Mouse (Mus musculus) kidney, embryonic 15.5 days (tissue): ENCODE results near the gene Nphp1. TPM values are rescaled to one million over a fixed set of nuclear protein-coding genes. Genes with fewer than 3 reads are reported as not detected.

ENCODE experiments used
- ATAC-seq: fragments of 200-750 bp; cut with Nextera tagmentation; replicated peaks from 2 replicates; pipeline ENCODE4 v1.8.0; 2017; ENCODE audit warnings: moderate TSS enrichment; ENCODE audit not compliant: low FRiP score
- H3K27ac ChIP-seq: fragments of 300-500 bp; sonication (generic); 2 replicates; pipeline ENCODE4 v1.5.1; 2015; ENCODE audit warnings: mild to moderate bottlenecking, inconsistent platforms
- H3K27me3 ChIP-seq: fragments of 300-500 bp; sonication (generic); 2 replicates; pipeline ENCODE4 v1.6.1; 2015; ENCODE audit warnings: inconsistent platforms
- H3K36me3 ChIP-seq: fragments of 300-500 bp; sonication (generic); 2 replicates; pipeline ENCODE4 v1.6.1; 2015; ENCODE audit warnings: inconsistent platforms
- H3K4me1 ChIP-seq: fragments of 300-500 bp; sonication (generic); 2 replicates; pipeline ENCODE4 v1.6.1; 2015; ENCODE audit warnings: inconsistent platforms
- H3K4me2 ChIP-seq: fragments of 300-500 bp; sonication (generic); 2 replicates; pipeline ENCODE4 v1.6.1; 2015; ENCODE audit warnings: moderate library complexity, mild to moderate bottlenecking, inconsistent platforms
- H3K4me3 ChIP-seq: fragments of 300-500 bp; sonication (generic); replicated peaks from 2 replicates; pipeline ENCODE4 v1.5.1; 2015; ENCODE audit warnings: mild to moderate bottlenecking, inconsistent platforms
- H3K9ac ChIP-seq: fragments of 300-500 bp; sonication (generic); 2 replicates; pipeline ENCODE4 v1.6.1; 2015; ENCODE audit warnings: mild to moderate bottlenecking, inconsistent platforms
- H3K9me3 ChIP-seq: fragments of 300-500 bp; sonication (generic); replicated peaks from 2 replicates; pipeline ENCODE4 v1.6.1; 2016; ENCODE audit warnings: inconsistent platforms
- WGBS: fragments of 180-500 bp; shearing (Covaris S2); methylation state at CpG from one replicate; pipeline ENCODE4 v1.1.7; 2015; ENCODE audit warnings: mixed read lengths; 5-methylcytosine and 5-hydroxymethylcytosine counted together
- polyA plus RNA-seq: library from polyadenylated mRNA; unstranded; fragments of >200 nt; fragmentation: Nextera tagmentation; extraction: Ambion mirVana; gene quantifications from 2 replicates; pipeline ENCODE4 v1.2.1, GENCODE M21; 2015

The Nphp1 gene
- polyA plus RNA-seq, 1 experiment from 2014 or later = 35.4 TPM

DNA sequence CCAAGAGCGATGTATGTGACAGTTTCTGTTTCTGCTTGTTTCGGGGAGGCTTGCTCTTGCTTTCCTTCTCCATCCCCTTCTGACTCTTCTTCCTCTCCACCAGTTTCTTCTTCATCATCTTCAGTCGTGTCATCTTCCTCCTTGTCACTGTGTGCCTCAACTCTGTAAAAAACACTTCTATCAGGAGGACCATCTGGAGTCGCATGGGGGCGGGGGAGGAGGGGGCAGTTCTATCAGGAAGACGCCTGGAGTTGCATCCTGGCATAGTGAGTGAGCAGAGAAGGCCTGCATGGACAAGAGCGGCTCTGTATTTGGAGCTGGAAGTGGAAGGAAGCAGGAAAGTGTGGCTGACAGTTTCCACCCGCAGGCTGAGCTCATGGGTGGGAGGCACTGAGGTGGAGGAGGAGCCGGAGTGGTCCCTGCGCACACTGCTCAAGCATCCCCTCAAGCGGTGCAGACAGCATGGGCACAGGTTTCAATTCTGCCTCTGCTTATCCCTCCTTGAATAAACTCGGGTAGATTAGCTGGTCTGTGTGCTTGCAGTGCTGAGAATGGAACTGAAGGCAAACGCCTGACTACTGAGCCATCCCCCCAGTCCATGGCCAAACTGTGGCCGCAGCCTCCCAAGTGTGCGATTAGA, 14.6 kb downstream of the Nphp1 start:
- Histone ChIP-seq H3K36me3 (peaks cover 47% of the 10 kb centered on the region), H3K27ac (no peak overlapping the region)

DNA sequence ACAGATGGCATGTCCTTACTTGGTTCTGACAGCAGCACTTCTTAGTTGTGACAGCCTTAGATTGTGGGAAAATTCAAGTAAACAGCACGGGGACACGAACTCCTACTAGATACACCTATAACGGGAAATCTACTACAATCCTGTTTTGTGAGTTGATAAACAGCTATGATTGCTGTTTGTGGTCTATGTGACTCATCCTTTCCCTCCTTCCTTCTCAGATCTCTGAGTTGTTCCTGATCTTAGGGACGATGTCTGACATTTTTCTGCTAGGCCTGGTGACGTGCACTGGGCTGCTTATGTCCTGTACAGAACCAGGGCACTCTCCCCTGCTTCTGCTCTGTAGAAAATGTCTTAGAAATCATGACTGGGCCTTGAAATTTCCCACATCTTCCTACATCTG, 27.1 kb downstream of the Nphp1 start:
- Histone ChIP-seq H3K36me3 (peaks cover 56% of the 10 kb centered on the region), H3K27me3 (no peaks in the 10 kb centered on the region), H3K9ac (no peak overlapping the region), H3K4me1 (peaks cover 13% of the 10 kb centered on the region), H3K9me3 (no peaks in the 10 kb centered on the region), H3K4me2 (no peak overlapping the region), H3K27ac (no peak overlapping the region), H3K4me3 (no peak overlapping the region)
- WGBS = 94% methylated on average over 5 of the region's 5 CpGs
- no peak for ATAC-seq

More for the DNA sequence above, 14.6 kb downstream of the Nphp1 start:
- WGBS = 57% methylated on average over 15 of the region's 15 CpGs
- Histone ChIP-seq H3K27me3 (no peaks in the 10 kb centered on the region), H3K4me3 (no peak overlapping the region), H3K4me2 (no peak overlapping the region), H3K9me3 (no peaks in the 10 kb centered on the region), H3K4me1 (peaks cover 5% of the 10 kb centered on the region; the same call in 1 of the 2 replicates), H3K9ac (no peak overlapping the region)
- peak; percentile 18; the same call in 1 of the 2 replicates for ATAC-seq

GRCm38 (mm10) chr2:127760429-127761000, 28.2 kb downstream of the Nphp1 start:
- peaks cover 13% of the 10 kb centered on the region for H3K4me1 ChIP-seq
- no peaks in the 10 kb centered on the region for H3K9me3 ChIP-seq
- no peak overlapping the region for H3K9ac ChIP-seq
- no peak for ATAC-seq
- H3K27ac ChIP-seq = no peak overlapping the region
- H3K27me3 ChIP-seq = no peaks in the 10 kb centered on the region
- 78% methylated on average over 10 of the region's 10 CpGs for WGBS
- H3K4me2 ChIP-seq = no peak overlapping the region
- H3K4me3 ChIP-seq = no peak overlapping the region
- H3K36me3 ChIP-seq = peaks cover 58% of the 10 kb centered on the region

DNA sequence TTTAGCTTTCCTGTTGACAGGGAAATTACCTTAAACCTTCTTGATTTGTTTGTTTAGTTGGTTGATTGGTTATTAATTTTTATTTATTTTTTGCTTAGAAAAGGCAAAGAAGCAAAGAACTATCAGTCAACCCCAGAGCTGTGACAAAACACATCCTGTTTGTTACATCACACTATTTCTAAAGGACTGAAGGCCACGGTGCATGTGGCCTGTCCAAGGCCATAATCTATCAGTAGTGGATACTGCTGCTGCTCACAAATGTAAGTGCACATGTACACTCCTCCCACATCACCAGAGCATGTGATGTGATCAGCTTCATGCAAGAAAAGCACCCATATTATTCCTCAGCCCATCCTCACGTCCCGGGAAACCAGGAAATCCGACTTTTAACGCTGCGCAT, 28.7 kb downstream of the Nphp1 start:
- 91% methylated on average over 6 of the region's 6 CpGs for WGBS
- Histone ChIP-seq H3K36me3 (peaks cover 59% of the 10 kb centered on the region), H3K27me3 (no peaks in the 10 kb centered on the region), H3K4me1 (peaks cover 13% of the 10 kb centered on the region), H3K4me2 (no peak overlapping the region), H3K9me3 (no peaks in the 10 kb centered on the region), H3K27ac (no peak overlapping the region), H3K9ac (no peak overlapping the region), H3K4me3 (no peak overlapping the region)
- ATAC-seq = no peak

DNA sequence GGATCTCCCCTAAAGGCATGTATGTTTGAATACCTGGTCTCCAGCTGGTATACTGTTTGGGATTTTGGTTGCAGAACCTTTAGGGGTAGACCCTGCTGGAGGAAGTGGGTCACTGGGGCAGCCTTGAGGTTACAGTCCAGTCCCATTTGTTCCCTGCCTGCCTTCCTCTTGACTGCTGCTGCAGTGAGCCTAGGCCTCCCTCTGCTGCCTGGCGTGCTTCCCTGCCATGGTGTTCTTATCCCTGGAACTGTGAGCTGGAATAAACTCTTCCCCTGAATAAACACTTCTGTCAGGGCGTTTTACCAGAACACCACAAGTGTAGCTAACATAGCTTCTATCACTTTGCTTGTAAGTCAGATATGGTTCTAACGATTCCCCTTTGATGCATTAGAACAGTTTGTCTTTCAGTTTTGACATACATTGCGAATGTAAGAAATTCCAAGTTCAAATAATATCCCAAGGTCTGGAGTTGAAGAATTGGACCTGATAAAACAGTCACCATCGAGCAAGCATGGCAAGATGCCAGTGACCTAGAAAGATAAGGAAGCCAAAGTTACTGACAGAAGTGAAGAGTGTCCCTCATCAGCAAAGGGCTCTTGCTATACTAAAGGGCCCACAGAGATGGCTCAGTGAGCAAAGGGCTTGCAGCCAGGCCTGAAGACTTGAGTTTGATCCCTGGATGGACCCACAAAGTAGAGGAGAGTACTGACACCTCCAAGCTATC, 29.4 kb downstream of the Nphp1 start:
- no peak overlapping the region for H3K4me2 ChIP-seq
- H3K9me3 ChIP-seq = no peaks in the 10 kb centered on the region
- no peak overlapping the region for H3K4me3 ChIP-seq
- peaks cover 56% of the 10 kb centered on the region for H3K36me3 ChIP-seq
- H3K9ac ChIP-seq = no peak overlapping the region
- H3K27me3 ChIP-seq = no peaks in the 10 kb centered on the region
- no peak overlapping the region for H3K27ac ChIP-seq
- 88% methylated on average over 5 of the region's 5 CpGs for WGBS
- ATAC-seq = no peak
- peaks cover 13% of the 10 kb centered on the region for H3K4me1 ChIP-seq

DNA sequence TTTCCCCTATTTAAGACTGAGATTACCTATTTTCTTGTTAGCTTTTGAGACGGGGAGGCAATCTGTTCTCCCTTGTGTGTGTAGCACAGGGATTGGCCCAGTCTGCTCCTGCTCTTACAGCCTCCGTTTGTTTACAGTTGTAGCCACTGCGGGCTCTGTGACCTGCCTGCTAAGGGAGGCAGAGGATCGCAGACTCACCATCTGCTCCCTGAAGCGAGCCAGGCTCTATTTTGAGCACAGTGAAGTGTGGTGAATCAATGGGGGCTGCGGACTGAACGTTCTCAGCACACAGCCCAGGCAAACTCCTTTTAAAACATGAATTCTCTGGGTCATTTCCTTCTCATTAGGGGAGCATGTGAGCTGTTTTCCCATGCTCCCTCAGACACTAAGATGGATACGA, 31.5 kb downstream of the Nphp1 start:
- WGBS = 16% methylated on average over 8 of the region's 8 CpGs
- peak; percentile 85 for ATAC-seq
- no peak overlapping the region for H3K4me2 ChIP-seq
- H3K4me3 ChIP-seq = no peak overlapping the region
- peaks cover 41% of the 10 kb centered on the region for H3K36me3 ChIP-seq
- peaks cover 13% of the 10 kb centered on the region for H3K4me1 ChIP-seq
- no peaks in the 10 kb centered on the region for H3K9me3 ChIP-seq
- no peaks in the 10 kb centered on the region for H3K27me3 ChIP-seq
- H3K27ac ChIP-seq = peak overlapping the region; percentile 51; the same call in 1 of the 2 replicates
- no peak overlapping the region for H3K9ac ChIP-seq

GRCm38 (mm10) chr2:127754113-127754512, 34.6 kb downstream of the Nphp1 start:
- H3K4me3 ChIP-seq = no peak overlapping the region
- H3K4me2 ChIP-seq = no peak overlapping the region
- peaks cover 13% of the 10 kb centered on the region for H3K4me1 ChIP-seq
- no peaks in the 10 kb centered on the region for H3K9me3 ChIP-seq
- no peak overlapping the region for H3K9ac ChIP-seq
- whole genome bisulfite sequencing = 91% methylated on average over 4 of the region's 4 CpGs
- no peaks in the 10 kb centered on the region for H3K27me3 ChIP-seq
- H3K36me3 ChIP-seq = peaks cover 13% of the 10 kb centered on the region
- H3K27ac ChIP-seq = no peak overlapping the region
- ATAC-seq = no peak

DNA sequence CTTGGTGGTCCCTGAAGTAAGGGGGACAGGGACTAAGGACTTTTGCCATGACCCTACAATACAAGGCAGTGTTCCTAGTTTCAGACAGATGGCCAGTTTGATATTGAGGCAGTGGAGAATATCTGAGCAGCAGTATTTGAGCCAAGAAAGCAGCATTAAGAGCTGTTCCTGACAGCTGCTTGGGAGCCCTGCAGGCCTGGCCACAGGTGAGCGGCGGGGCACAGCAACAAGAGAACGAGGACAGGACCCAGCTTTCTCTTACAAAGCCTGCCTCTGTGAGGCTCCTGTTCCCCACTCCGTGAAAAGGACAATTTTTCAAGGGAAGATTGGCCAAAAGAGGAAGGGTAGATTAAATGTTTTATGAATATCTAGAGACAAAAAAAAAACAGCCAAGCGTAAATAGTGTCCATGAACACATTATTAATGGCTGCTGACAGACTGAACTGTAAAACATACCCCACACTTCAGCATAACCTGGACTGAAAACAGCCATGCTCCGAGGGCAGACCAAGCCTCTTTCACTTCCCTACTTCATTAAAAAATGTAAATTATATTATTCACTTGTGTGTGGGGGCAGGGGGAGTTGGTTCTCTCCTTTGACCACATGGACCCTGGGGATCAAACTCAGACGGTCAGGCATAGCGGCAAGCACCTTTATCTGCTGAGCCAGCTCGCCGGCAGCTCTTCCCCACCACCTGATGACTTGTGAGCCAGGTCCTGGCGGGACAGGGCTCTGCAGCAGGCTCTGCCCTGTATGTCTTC, 36.7 kb downstream of the Nphp1 start:
- Histone ChIP-seq H3K4me1 (peaks cover 4% of the 10 kb centered on the region), H3K4me2 (no peak overlapping the region), H3K36me3 (peaks cover 11% of the 10 kb centered on the region), H3K27ac (no peak overlapping the region), H3K27me3 (no peaks in the 10 kb centered on the region), H3K9ac (no peak overlapping the region), H3K9me3 (no peaks in the 10 kb centered on the region), H3K4me3 (no peak overlapping the region)
- WGBS = 56% methylated on average over 11 of the region's 11 CpGs
- ATAC-seq = no peak

DNA sequence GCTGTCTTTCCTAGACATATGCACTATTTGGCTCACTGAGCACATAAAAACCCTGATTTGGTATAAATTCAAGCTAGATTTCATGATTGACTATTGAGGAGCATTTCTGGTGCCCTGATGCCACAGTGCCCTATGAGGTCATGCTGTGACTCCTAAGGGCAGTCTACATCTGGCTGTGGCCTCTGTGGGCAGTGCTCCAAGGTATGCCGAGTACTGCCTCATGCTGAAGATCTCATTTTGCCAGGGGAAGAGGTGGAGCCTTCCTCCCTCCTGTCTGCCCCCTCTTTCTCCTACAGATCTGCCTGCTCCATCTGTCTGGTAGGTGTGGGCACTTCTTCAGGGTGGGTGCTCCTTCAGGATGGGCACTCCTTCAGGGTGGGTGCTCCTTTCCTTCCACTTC, 39.3 kb downstream of the Nphp1 start:
- Histone ChIP-seq H3K9me3 (no peaks in the 10 kb centered on the region), H3K27ac (no peak overlapping the region), H3K27me3 (no peaks in the 10 kb centered on the region), H3K4me2 (no peak overlapping the region), H3K36me3 (no peaks in the 10 kb centered on the region), H3K4me1 (no peaks in the 10 kb centered on the region), H3K4me3 (no peak overlapping the region), H3K9ac (no peak overlapping the region)
- ATAC-seq = no peak
- WGBS = 50% methylated on average over 1 of the region's 1 CpGs

DNA sequence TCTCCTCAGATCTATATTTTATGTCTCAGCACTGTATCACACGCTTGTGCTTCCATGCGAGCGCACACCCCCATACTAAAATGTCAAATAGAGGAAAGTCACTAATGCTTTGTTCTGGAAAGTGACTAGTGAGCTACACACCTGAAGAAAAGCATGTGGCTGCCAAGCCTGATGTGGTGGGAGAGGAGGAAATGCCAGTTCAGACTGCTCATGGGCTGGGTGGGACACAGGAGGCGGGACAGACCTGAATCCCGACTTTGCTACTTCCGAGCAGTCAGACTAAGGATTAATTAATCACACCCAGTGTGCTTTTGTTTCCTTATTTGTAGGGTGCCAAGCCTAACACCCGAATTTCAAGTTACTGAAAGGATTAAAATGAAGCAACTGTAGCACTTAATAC, 40.4 kb downstream of the Nphp1 start:
- no peak for ATAC-seq
- no peaks in the 10 kb centered on the region for H3K36me3 ChIP-seq
- H3K4me2 ChIP-seq = no peak overlapping the region
- no peaks in the 10 kb centered on the region for H3K27me3 ChIP-seq
- H3K9me3 ChIP-seq = no peaks in the 10 kb centered on the region
- no peak overlapping the region for H3K9ac ChIP-seq
- H3K4me3 ChIP-seq = no peak overlapping the region
- 74% methylated on average over 7 of the region's 7 CpGs for WGBS
- no peak overlapping the region for H3K27ac ChIP-seq
- H3K4me1 ChIP-seq = no peaks in the 10 kb centered on the region

DNA sequence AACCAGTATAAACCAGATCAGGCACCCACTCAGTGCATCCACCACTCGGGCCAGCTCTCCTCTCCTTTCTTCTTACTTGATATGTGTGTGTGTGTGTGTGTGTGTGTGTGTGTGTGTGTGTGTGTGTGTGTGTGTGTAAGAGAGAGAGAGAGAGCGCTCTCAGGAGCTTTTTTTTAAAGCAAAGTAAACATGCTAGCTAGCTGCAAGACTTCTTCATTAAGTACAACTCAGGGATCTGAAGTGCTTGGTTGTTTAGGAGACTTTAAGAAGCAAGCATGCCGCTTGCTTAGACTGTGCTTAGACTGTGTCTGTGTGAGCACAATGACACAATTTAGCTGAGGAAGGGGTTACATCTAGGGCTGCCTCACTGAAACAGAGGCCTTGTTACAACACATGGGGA, 46.1 kb downstream of the Nphp1 start:
- H3K4me2 ChIP-seq = no peak overlapping the region
- H3K4me1 ChIP-seq = no peaks in the 10 kb centered on the region
- ATAC-seq = no peak
- H3K27ac ChIP-seq = no peak overlapping the region
- no peak overlapping the region for H3K9ac ChIP-seq
- peaks cover 14% of the 10 kb centered on the region; the same call in 1 of the 2 replicates for H3K36me3 ChIP-seq
- WGBS = 81% methylated on average over 3 of the region's 3 CpGs
- no peaks in the 10 kb centered on the region for H3K27me3 ChIP-seq
- no peak overlapping the region for H3K4me3 ChIP-seq
- H3K9me3 ChIP-seq = no peaks in the 10 kb centered on the region
